Mouse (Mus musculus): ENCODE results near the gene Cstf3.
A peak's percentile ranks its signal among the peaks of the same experiment; 100 is the strongest.

Cstf3 gene

DNA sequence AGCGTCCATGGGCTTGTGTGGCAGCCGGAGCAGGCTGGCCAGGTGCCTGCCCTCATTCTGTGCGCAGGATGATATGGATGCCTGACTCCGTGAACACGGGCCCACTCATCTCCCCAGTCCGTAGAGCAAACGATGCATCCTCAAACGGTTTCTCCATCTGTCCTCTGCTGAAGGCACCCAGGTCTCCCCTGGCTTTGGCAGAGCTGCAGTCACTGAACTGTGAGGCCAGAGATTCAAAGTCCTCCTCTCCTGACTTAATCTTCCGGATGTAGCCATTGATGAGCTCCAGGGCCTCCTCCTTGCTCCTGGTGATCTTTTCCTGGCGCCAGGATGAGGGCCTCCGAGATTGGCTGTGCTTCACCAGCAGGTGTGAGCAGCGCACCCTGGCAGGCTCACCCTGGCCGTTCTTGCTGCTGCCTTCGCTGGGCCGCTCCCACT lies 124.0 kb downstream of the Cstf3 start:
- peak in 1 of 2 experiments; percentile 11 for DNase-seq
